Mouse (Mus musculus) heart, embryonic 13.5 days (tissue): ENCODE measurements around the gene Nudt2. TPM values are rescaled to one million over a fixed set of nuclear protein-coding genes. Genes with fewer than 3 reads are reported as not detected.
A peak's percentile ranks its signal among the peaks of the same experiment; 100 is the strongest.

ENCODE experiments used
- ATAC-seq: fragments of 200-750 bp; cut with Nextera tagmentation; 2 replicates; pipeline ENCODE4 v1.8.0; 2017; ENCODE audit warnings: moderate TSS enrichment; ENCODE audit not compliant: insufficient number of reproducible peaks, low FRiP score, low TSS enrichment; ENCODE audit errors: extremely low read depth
- H3K27ac ChIP-seq: fragments of 300-500 bp; sonication (generic); replicated peaks from 2 replicates; pipeline ENCODE4 v1.5.1; 2015; ENCODE audit warnings: moderate library complexity, mild to moderate bottlenecking, inconsistent platforms
- H3K27me3 ChIP-seq: fragments of 300-500 bp; sonication (generic); replicated peaks from 2 replicates; pipeline ENCODE4 v1.6.1; 2015; ENCODE audit warnings: mild to moderate bottlenecking, inconsistent platforms
- H3K36me3 ChIP-seq: fragments of 300-500 bp; sonication (generic); 2 replicates; pipeline ENCODE4 v1.6.1; 2015; ENCODE audit warnings: mild to moderate bottlenecking, inconsistent platforms
- H3K4me1 ChIP-seq: fragments of 300-500 bp; sonication (generic); 2 replicates; pipeline ENCODE4 v1.6.1; 2015; ENCODE audit warnings: inconsistent platforms
- H3K4me2 ChIP-seq: fragments of 300-500 bp; sonication (generic); 2 replicates; pipeline ENCODE4 v1.6.1; 2015; ENCODE audit warnings: inconsistent platforms, mild to moderate bottlenecking, moderate library complexity
- H3K4me3 ChIP-seq: fragments of 300-500 bp; sonication (generic); 2 replicates; pipeline ENCODE4 v1.5.1; 2015; ENCODE audit warnings: moderate library complexity, mild to moderate bottlenecking, inconsistent platforms
- H3K9ac ChIP-seq: fragments of 300-500 bp; sonication (generic); 2 replicates; pipeline ENCODE4 v1.6.1; 2015; ENCODE audit warnings: inconsistent platforms, mild to moderate bottlenecking, moderate library complexity
- H3K9me3 ChIP-seq: fragments of 300-500 bp; sonication (generic); 2 replicates; pipeline ENCODE4 v1.6.1; 2016; ENCODE audit warnings: inconsistent platforms
- WGBS: fragments of 180-500 bp; shearing (Covaris S2); methylation state at CpG from one replicate; pipeline ENCODE4 v1.1.7; 2015; ENCODE audit warnings: mixed read lengths; 5-methylcytosine and 5-hydroxymethylcytosine counted together
- polyA plus RNA-seq: library from polyadenylated mRNA; unstranded; fragments of >200 nt; fragmentation: Nextera tagmentation; extraction: Ambion mirVana; gene quantifications from 2 replicates; pipeline ENCODE4 v1.2.1, GENCODE M21; 2015

The Nudt2 gene
- polyA plus RNA-seq, 1 experiment from 2014 or later: 39.6 TPM

GRCm38 (mm10) chr4:41522788-41523187 is 57.8 kb downstream of the Nudt2 start:
- no peaks in the 10 kb centered on the region; the same call in 1 of the 2 replicates for H3K36me3 ChIP-seq
- no peak overlapping the region for H3K27ac ChIP-seq
- WGBS: 43% methylated on average over 5 of the region's 5 CpGs
- H3K9me3 ChIP-seq: no peaks in the 10 kb centered on the region
- H3K9ac ChIP-seq: no peak overlapping the region
- peaks cover 38% of the 10 kb centered on the region for H3K27me3 ChIP-seq
- no peak overlapping the region for H3K4me2 ChIP-seq
- peaks cover 8% of the 10 kb centered on the region for H3K4me1 ChIP-seq
- no peak for ATAC-seq
- H3K4me3 ChIP-seq: no peak overlapping the region

GRCm38 (mm10) chr4:41523839-41524238 is 58.9 kb downstream of the Nudt2 start:
- Histone ChIP-seq H3K9ac (no peak overlapping the region), H3K36me3 (no peaks in the 10 kb centered on the region; the same call in 1 of the 2 replicates), H3K9me3 (no peaks in the 10 kb centered on the region), H3K4me1 (peaks cover 18% of the 10 kb centered on the region), H3K4me2 (no peak overlapping the region), H3K27ac (no peak overlapping the region), H3K4me3 (no peak overlapping the region), H3K27me3 (peaks cover 38% of the 10 kb centered on the region)
- WGBS: 51% methylated on average over 7 of the region's 7 CpGs
- no peak for ATAC-seq

GRCm38 (mm10) chr4:41524829-41525228 is 59.9 kb downstream of the Nudt2 start:
- WGBS: 63% methylated on average over 9 of the region's 9 CpGs
- no peaks in the 10 kb centered on the region; the same call in 1 of the 2 replicates for H3K36me3 ChIP-seq
- no peak overlapping the region for H3K9ac ChIP-seq
- H3K27ac ChIP-seq: no peak overlapping the region
- no peak for ATAC-seq
- H3K9me3 ChIP-seq: no peaks in the 10 kb centered on the region
- H3K4me3 ChIP-seq: no peak overlapping the region
- peaks cover 33% of the 10 kb centered on the region for H3K27me3 ChIP-seq
- H3K4me1 ChIP-seq: peaks cover 22% of the 10 kb centered on the region
- H3K4me2 ChIP-seq: no peak overlapping the region

- Histone ChIP-seq H3K9ac (no peak overlapping the region), H3K27me3 (peaks cover 24% of the 10 kb centered on the region), H3K4me3 (no peak overlapping the region), H3K27ac (no peak overlapping the region), H3K36me3 (no peaks in the 10 kb centered on the region), H3K4me2 (no peak overlapping the region), H3K9me3 (no peaks in the 10 kb centered on the region), H3K4me1 (peaks cover 22% of the 10 kb centered on the region)
- 67% methylated on average over 7 of the region's 7 CpGs for WGBS
- no peak for ATAC-seq
Measured at GRCm38 (mm10) chr4:41526553-41526952, 61.6 kb downstream of the Nudt2 start.

- 38% methylated on average over 13 of the region's 13 CpGs for WGBS
- Histone ChIP-seq H3K36me3 (no peaks in the 10 kb centered on the region), H3K27ac (no peak overlapping the region), H3K4me1 (peaks cover 22% of the 10 kb centered on the region), H3K9me3 (no peaks in the 10 kb centered on the region), H3K27me3 (peaks cover 19% of the 10 kb centered on the region), H3K4me3 (no peak overlapping the region), H3K9ac (no peak overlapping the region), H3K4me2 (peak overlapping the region; percentile 2; the same call in 1 of the 2 replicates)
- ATAC-seq: no peak
Measured at GRCm38 (mm10) chr4:41527076-41527475, 62.1 kb downstream of the Nudt2 start.

- H3K4me3 ChIP-seq: no peak overlapping the region
- peaks cover 18% of the 10 kb centered on the region for H3K27me3 ChIP-seq
- H3K4me1 ChIP-seq: peaks cover 22% of the 10 kb centered on the region
- no peaks in the 10 kb centered on the region for H3K36me3 ChIP-seq
- no peak for ATAC-seq
- 28% methylated on average over 8 of the region's 8 CpGs for WGBS
- H3K4me2 ChIP-seq: no peak overlapping the region
- no peaks in the 10 kb centered on the region for H3K9me3 ChIP-seq
- no peak overlapping the region for H3K9ac ChIP-seq
- H3K27ac ChIP-seq: no peak overlapping the region
Measured at GRCm38 (mm10) chr4:41527996-41528395, 63.0 kb downstream of the Nudt2 start.

Other genes with a start within 250 kb of the Nudt2 start
- gene Ubap2, start 190.0 kb upstream of the Nudt2 start, polyA plus RNA-seq: 51.5 and 53.2 TPM in 2 replicates
- 41.9 TPM in 2 replicates for gene Dcaf12, start 150.3 kb upstream of the Nudt2 start, polyA plus RNA-seq
- 40.1 and 46.2 TPM in 2 replicates for gene Ubap1, start 116.2 kb upstream of the Nudt2 start, polyA plus RNA-seq
- gene Kif24, start 264 bp upstream of the Nudt2 start, polyA plus RNA-seq: 3.4 and 4.2 TPM in 2 replicates
- 2.0 and 2.2 TPM in 2 replicates for gene AI464131, start 37.9 kb downstream of the Nudt2 start, polyA plus RNA-seq
- 0.44 TPM in 1 of 2 replicates, not detected in the other for gene 1110017D15Rik, start 52.2 kb downstream of the Nudt2 start, polyA plus RNA-seq
- 2.3 TPM in 2 replicates for gene Fam219a, start 104.4 kb downstream of the Nudt2 start, polyA plus RNA-seq
- 2.1 and 2.2 TPM in 2 replicates for gene Dnaic1, start 104.6 kb downstream of the Nudt2 start, polyA plus RNA-seq
- gene Enho, start 175.2 kb downstream of the Nudt2 start, polyA plus RNA-seq: 3.9 and 5.6 TPM in 2 replicates
- 2.5 and 3.9 TPM in 2 replicates for gene Cntfr, start 231.9 kb downstream of the Nudt2 start, polyA plus RNA-seq
- gene Il11ra1, start 234.8 kb downstream of the Nudt2 start, polyA plus RNA-seq: 137 and 146 TPM in 2 replicates
- 45.1 and 50.4 TPM in 2 replicates for gene Rpp25l, start 248.4 kb downstream of the Nudt2 start, polyA plus RNA-seq